In genomic region chr2:68415691-68416090, GRCm38 (mm10) we compare ENCODE assay signal across 14 mouse cellular contexts. TPM values are rescaled to one million over a fixed set of nuclear protein-coding genes. Genes with fewer than 3 reads are reported as not detected.
DNase-seq lines count a peak whose midpoint lies in the region; ATAC-seq and TF ChIP-seq lines count a peak whose summit lies in the region.
"Had no signal": no experiment of that assay in that cellular context is flagged by ENCODE, and none has a peak within 500 bp of the region (broad histone marks: within the 10 kb centered on the region; RNA-seq: fewer than 3 reads in every experiment).

No protein-coding gene starts in this region.

- no peak overlapping the region for H3K27ac ChIP-seq in lung, postnatal 0 days (ENCODE audit: low read length)
- no peak overlapping the region for H3K27ac ChIP-seq in gastrocnemius, adult 2 months

- H3K4me1 ChIP-seq in lung, postnatal 0 days (ENCODE audit: insufficient read depth, low read depth, low read length): peaks cover 3% of the 10 kb centered on the region; the same call in 1 of the 2 replicates
- no peaks in the 10 kb centered on the region for H3K4me1 ChIP-seq in lung, adult 2 months (ENCODE audit: control insufficient read depth, insufficient read depth, low read length)

- peak; percentile 35 for DNase-seq in lung, postnatal 0 days (ENCODE audit: low spot score)
- no peak for DNase-seq in lung, adult 2 months
- DNase-seq in cerebellum, postnatal 36 days: peak; percentile 34 to 51
- DNase-seq in heart, postnatal 10 days: peak; percentile 72 to 76
- DNase-seq in yolk sac, embryonic 10.5 days (ENCODE audit: low spot score): peak; percentile 40
- DNase-seq in right cerebral cortex, postnatal 36 days (ENCODE audit: low spot score in 2 of 2): no peak
- no peak for DNase-seq in gastrocnemius, adult 2 months
- no peak for DNase-seq in adrenal gland, postnatal 14 days
- DNase-seq: adrenal gland, postnatal 36 days; forebrain, postnatal 0 days; layer of hippocampus, postnatal 36 days; liver had no signal

- H3K4me3 ChIP-seq in lung, postnatal 0 days (ENCODE audit: low read depth, low read length): no peak overlapping the region
- no peak overlapping the region for H3K4me3 ChIP-seq in lung, adult 2 months (replicated peaks; ENCODE audit: extremely low read depth, low read depth, low read length)
- H3K4me3 ChIP-seq in gastrocnemius, adult 2 months: no peak overlapping the region

- no peak overlapping the region for H3K4me2 ChIP-seq in lung, postnatal 0 days (replicated peaks; ENCODE audit: low read depth, low read length)

- no peaks in the 10 kb centered on the region for H3K27me3 ChIP-seq in lung, postnatal 0 days (replicated peaks; ENCODE audit: insufficient read depth, low read length)
- H3K27me3 ChIP-seq: CH12.LX, Patski had no signal

- H3K36me3 ChIP-seq in lung, postnatal 0 days (ENCODE audit: insufficient read depth, low read length): no peaks in the 10 kb centered on the region

- no peak overlapping the region for H3K9ac ChIP-seq in lung, postnatal 0 days (replicated peaks; ENCODE audit: low read depth)
- H3K9ac ChIP-seq: forebrain, postnatal 0 days had no signal

- intact Hi-C loops in heart, postnatal 10 days (cut with DNase I): loop anchor here (2.0 kb wide), 1 partner anchor 39 kb away; no protein-coding TSS in a partner anchor
- intact Hi-C loops in gastrocnemius, adult 2 months (cut with DNase I): no loop called here

- ATAC-seq in lung, postnatal 0 days: peak; percentile 46
- ATAC-seq: forebrain, postnatal 0 days; Patski had no signal

- TF ChIP-seq EP300 in lung, postnatal 0 days (IDR thresholded peaks at IDR 0.05): no peak

- 48% methylated on average over 6 of the region's 6 CpGs for WGBS in lung, postnatal 0 days
- 53% methylated on average over 6 of the region's 6 CpGs for WGBS in lung, adult 2 months

- no peak for TF ChIP-seq CTCF in lung, postnatal 0 days (IDR thresholded peaks at IDR 0.05)
- no peak for TF ChIP-seq CTCF in lung, adult 2 months (IDR thresholded peaks at IDR 0.05; ENCODE audit: insufficient read depth, low read length)
- no peak for TF ChIP-seq CTCF in gastrocnemius, adult 2 months (IDR thresholded peaks at IDR 0.05)

- no peaks in the 10 kb centered on the region for H3K9me3 ChIP-seq in lung, postnatal 0 days (ENCODE audit: low read length)

- no peak for TF ChIP-seq POLR2A in lung, adult 2 months (IDR thresholded peaks at IDR 0.05; ENCODE audit: borderline replicate concordance, extremely low read depth, low read depth, low read length)

RNA-seq across cellular contexts. Expression of gene Stk39, which starts 56.4 kb away (rescaled TPM):
- 11.8 and 12.0 TPM in 2 replicates for polyA plus RNA-seq in lung, postnatal 0 days (2015; fragmentation: Nextera tagmentation; extraction: Ambion mirVana)
- 3.6 TPM in 2 replicates for polyA plus RNA-seq in lung, adult 2 months (2012; rRNA removed)
- total RNA-seq in heart, postnatal 10 days (2021): 100 to 1,000 TPM; 111 to 145 TPM
- total RNA-seq in gastrocnemius, adult 2 months (2021): 1 to 10 TPM; 1.9 to 4.1 TPM
- 61.9 and 62.4 TPM in 2 replicates for total RNA-seq in adrenal gland, postnatal 14 days (2021)
- total RNA-seq: CH12.LX had no signal

Comparison
In these comparisons a context has a peak if more than half of its experiments do, and no peak if none do; other contexts are left out.
1. DNase-seq: peak in lung, postnatal 0 days (single experiment), cerebellum, postnatal 36 days (2 of 2), heart, postnatal 10 days (2 of 2) and yolk sac, embryonic 10.5 days (single experiment); none in lung, adult 2 months (single experiment), right cerebral cortex, postnatal 36 days (0 of 2), gastrocnemius, adult 2 months (single experiment) and adrenal gland, postnatal 14 days (single experiment).
2. RNA of gene Stk39, which starts 56.4 kb away (total RNA-seq): 111 to 145 TPM in heart, postnatal 10 days and 61.9 to 62.4 TPM in adrenal gland, postnatal 14 days; 1.9 to 4.1 TPM in gastrocnemius, adult 2 months; every median in the first group is over 10 times any median in the second.